Mouse (Mus musculus): ENCODE data around the gene Gm14525.
"Not testable (repeated sequence)": the region's sequence is repeated elsewhere in the genome, so short reads cannot be mapped to it uniquely, and the experiment has no call there.

Gene Gm14525

GRCm38 (mm10) chrX:26702538-26702937 lies at the start of gene Gm14525:
Gene Gm14525, minus strand, starts transcription at chrX:26702638.
- DNase-seq (ENCODE audit: low spot score): not testable (repeated sequence)
